Mouse (Mus musculus) thymus, adult 2 months (tissue): ENCODE measurements around the gene Gm5148. TPM values are rescaled to one million over a fixed set of nuclear protein-coding genes. Genes with fewer than 3 reads are reported as not detected.

Source experiments
- DNase-seq: peaks from one replicate; pipeline ENCODE4 v3.0.0; 2021
- H3K27ac ChIP-seq: fragments of 200-500 bp; 2 replicates; pipeline ENCODE4 v1.5.1; 2012; ENCODE audit warnings: low read length, control low read depth; ENCODE audit not compliant: control insufficient read depth, insufficient read depth
- H3K27me3 ChIP-seq: fragments of 200-500 bp; 2 replicates; pipeline ENCODE4 v1.6.1; 2012; ENCODE audit warnings: mild to moderate bottlenecking, low read length, moderate library complexity, mixed read lengths; ENCODE audit not compliant: control insufficient read depth, insufficient read depth
- H3K36me3 ChIP-seq: fragments of 200-500 bp; 2 replicates; pipeline ENCODE4 v1.6.1; 2012; ENCODE audit warnings: mild to moderate bottlenecking, low read length, moderate library complexity; ENCODE audit not compliant: control insufficient read depth, insufficient read depth
- H3K4me1 ChIP-seq: fragments of 200-500 bp; replicated peaks from 2 replicates; pipeline ENCODE4 v1.6.1; 2012; ENCODE audit warnings: low read length; ENCODE audit not compliant: control insufficient read depth, insufficient read depth
- H3K4me3 ChIP-seq: fragments of 200-500 bp; 2 replicates; pipeline ENCODE4 v1.5.1; 2012; ENCODE audit warnings: mild to moderate bottlenecking, low read length, control low read depth, moderate library complexity; ENCODE audit not compliant: control insufficient read depth, insufficient read depth
- CTCF ChIP-seq: fragments of 200-500 bp; IDR thresholded peaks from 2 replicates; pipeline ENCODE4 v1.5.1; 2012; ENCODE audit warnings: mild to moderate bottlenecking, control low read depth, low read length, moderate library complexity, borderline replicate concordance; ENCODE audit not compliant: control insufficient read depth, poor library complexity, insufficient read depth; ENCODE audit errors: extremely low read depth
- POLR2A ChIP-seq: fragments of 200-500 bp; IDR thresholded peaks from 2 replicates; pipeline ENCODE4 v1.6.1; 2012; ENCODE audit warnings: mild to moderate bottlenecking, low read length, control low read depth, moderate library complexity; ENCODE audit not compliant: control insufficient read depth, poor library complexity, insufficient read depth; ENCODE audit errors: extremely low read depth
- WGBS: fragments of 180-500 bp; shearing (Covaris S2); methylation state at CpG from one replicate; pipeline ENCODE4 v1.1.7; 2018; 5-methylcytosine and 5-hydroxymethylcytosine counted together
- polyA plus RNA-seq: library from polyadenylated mRNA; depleted of rRNA; stranded (reverse); fragments of >200 nt; gene quantifications from 2 replicates; pipeline ENCODE4 v1.2.3, GENCODE M21; 2012; rRNA removed

Gene Gm5148
- polyA plus RNA-seq = 1.5 and 1.8 TPM in 2 replicates

DNA sequence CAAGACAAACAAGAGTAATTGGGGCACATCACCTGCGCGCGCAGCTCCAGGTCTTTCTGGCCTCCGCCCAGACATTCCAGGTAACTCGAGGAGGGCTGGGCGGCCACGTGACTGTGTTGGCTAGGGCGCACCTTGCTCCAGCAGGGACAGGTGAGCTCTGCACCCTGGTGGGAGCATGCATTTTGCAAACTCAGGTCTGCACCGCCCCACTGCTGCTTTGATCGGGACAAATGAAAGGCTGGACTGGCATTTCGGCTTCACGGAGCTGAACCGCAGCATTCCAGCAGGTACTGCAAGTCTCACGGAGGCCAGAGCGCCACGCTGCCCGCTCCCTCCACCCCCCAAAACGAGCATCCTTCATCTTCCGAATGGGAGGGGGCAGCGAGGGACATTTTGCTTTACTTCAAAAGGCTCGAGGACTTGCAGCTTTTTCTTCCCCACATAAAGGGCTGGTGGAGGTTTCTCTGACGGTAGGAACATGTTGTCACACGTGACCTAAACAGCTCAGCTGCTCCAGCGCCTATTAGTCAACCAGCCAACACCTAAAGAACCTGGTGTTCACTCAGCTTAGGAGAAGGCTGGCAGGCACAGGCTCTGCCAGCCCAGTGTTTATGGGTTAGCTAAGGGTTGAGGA lies at the start of gene Gm5148:
Gm5148 (minus strand) TSS at position 320 of the 634 bp plus-strand sequence.
- peak within 1 kb of the TSS; percentile 56 for H3K4me3 ChIP-seq
- H3K36me3 ChIP-seq = no peaks in the 10 kb centered on the region
- 6% methylated on average over 24 of the region's 24 CpGs for WGBS
- H3K27ac ChIP-seq = no peak within 1 kb of the TSS
- no peaks in the 10 kb centered on the region for H3K27me3 ChIP-seq
- H3K4me1 ChIP-seq = peaks cover 19% of the 10 kb centered on the region
- TF ChIP-seq POLR2A = no peak
- DNase-seq = peak; percentile 71

DNA sequence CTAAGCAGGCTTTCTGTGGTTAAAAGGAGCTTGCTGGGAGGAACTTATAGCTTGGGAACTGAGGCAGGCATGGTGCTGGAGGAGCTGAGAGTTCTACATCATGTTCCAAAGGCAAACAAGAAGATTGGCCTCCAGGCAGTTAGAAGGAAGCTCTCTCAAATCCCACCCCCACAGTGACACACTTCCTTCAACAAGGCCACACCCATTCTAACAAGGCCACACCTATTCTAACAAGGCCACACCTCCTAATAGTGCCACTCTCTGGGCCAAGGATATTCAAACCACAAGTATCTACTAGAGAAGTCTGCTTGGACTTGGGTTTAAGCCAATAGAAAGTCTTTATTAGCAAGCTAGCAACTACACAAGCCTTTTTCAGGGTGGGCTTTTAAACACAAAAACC lies 46.7 kb upstream of the Gm5148 start:
- TF ChIP-seq CTCF (no peak), POLR2A (no peak)
- Histone ChIP-seq H3K4me3 (no peak overlapping the region), H3K27ac (no peak overlapping the region), H3K4me1 (peaks cover 17% of the 10 kb centered on the region), H3K27me3 (no peaks in the 10 kb centered on the region), H3K36me3 (no peaks in the 10 kb centered on the region)
- DNase-seq = no peak

DNA sequence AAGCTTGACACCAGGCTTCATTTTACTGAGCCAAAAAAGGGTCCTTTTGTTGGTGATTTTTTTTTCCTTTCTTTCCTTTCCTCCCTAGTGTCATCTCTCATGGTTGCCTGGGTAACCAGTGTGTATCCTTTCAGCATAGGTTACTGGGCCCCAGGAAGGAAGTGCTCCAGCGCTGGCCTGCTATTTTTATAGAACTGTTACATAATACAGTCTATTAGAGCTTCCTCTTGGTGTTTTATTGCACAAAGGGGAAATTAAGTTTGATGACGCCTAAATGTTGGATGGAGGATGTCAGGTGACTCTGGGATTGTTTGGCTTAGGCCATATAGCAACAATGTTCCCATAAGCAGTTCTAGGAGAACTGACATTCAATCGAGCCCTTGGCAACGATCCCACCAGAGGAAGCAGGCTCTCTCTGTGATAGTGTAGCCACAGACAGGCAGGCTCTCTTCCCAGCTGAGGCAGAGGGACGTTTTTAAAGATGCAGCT lies 45.0 kb upstream of the Gm5148 start:
- no peak for DNase-seq
- H3K4me1 ChIP-seq = peaks cover 17% of the 10 kb centered on the region

DNA sequence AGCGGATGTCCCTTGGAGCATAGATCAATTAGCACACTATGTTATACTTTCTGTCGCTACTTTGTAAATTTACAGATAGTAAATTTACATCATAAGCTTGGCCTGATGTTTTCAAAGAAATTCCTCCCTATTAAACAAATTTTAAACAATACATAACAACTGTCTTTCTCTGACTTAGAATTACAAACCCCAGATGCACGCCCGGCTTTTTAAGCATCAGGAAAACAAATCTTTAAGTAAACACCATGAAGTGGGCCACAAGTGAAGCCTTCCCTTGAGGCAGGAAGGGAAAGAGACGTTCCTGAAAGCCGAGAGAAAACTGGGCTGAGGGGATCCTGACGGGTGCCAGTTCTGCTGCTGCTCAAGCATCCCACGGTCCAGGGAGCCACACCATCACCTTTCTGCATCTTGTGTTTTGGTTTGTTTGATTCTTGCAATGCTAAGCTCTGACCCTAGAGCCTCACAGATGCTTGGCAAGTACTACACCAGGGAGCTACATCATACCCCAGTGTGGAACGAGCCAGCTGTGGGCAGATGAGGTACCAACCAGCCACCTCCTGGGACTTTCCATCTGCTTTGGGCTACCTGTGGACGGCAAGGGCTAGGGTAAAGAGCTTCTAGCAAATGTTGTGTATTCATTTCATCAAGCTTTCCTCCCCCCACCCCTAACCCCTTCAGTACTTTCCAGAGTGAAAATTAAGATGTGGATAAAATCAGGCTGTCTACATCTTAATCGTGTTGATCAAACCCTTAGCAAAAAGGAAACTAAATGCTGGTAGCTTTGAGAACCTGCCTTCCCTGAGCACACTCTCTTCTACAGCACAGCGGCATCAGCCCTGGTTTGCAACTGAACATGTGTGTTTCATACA lies 43.1 kb upstream of the Gm5148 start:
- Histone ChIP-seq H3K27me3 (no peaks in the 10 kb centered on the region), H3K4me1 (peaks cover 17% of the 10 kb centered on the region), H3K27ac (no peak overlapping the region), H3K4me3 (no peak overlapping the region), H3K36me3 (no peaks in the 10 kb centered on the region)
- no peak for DNase-seq
- 87% methylated on average over 12 of the region's 12 CpGs for WGBS
- no peak for TF ChIP-seq CTCF
- TF ChIP-seq POLR2A = no peak

More for the DNA sequence above, 45.0 kb upstream of the Gm5148 start:
- WGBS = 2% methylated on average over 5 of the region's 5 CpGs
- Histone ChIP-seq H3K27ac (peak overlapping the region; percentile 14; the same call in 1 of the 2 replicates), H3K27me3 (no peaks in the 10 kb centered on the region), H3K36me3 (no peaks in the 10 kb centered on the region), H3K4me3 (no peak overlapping the region)
- TF ChIP-seq CTCF (no peak), POLR2A (no peak)

DNA sequence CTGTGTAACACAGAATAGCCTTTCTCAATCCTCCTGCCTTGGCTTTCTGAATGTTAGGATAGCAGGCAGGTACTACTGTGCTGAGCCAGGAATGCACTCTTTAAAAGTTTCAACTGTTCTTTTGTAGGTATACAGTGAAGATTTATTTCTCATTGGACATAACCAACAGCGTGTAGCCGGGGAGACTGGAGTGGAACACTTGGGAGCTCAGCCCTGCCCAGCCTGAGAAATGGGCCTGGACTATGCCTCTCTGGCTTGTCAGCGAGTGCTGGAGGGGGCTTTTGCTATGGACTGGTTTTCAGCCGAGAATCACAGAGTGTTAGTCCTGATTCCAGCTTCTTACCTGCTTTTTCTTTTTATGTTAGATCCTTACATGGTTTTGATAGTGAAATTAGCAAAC lies 42.3 kb upstream of the Gm5148 start:
- H3K36me3 ChIP-seq = no peaks in the 10 kb centered on the region
- no peak overlapping the region for H3K4me3 ChIP-seq
- 96% methylated on average over 4 of the region's 4 CpGs for WGBS
- H3K27me3 ChIP-seq = no peaks in the 10 kb centered on the region
- DNase-seq = no peak
- no peak overlapping the region for H3K27ac ChIP-seq
- TF ChIP-seq POLR2A = no peak
- no peak for TF ChIP-seq CTCF
- peaks cover 17% of the 10 kb centered on the region for H3K4me1 ChIP-seq

DNA sequence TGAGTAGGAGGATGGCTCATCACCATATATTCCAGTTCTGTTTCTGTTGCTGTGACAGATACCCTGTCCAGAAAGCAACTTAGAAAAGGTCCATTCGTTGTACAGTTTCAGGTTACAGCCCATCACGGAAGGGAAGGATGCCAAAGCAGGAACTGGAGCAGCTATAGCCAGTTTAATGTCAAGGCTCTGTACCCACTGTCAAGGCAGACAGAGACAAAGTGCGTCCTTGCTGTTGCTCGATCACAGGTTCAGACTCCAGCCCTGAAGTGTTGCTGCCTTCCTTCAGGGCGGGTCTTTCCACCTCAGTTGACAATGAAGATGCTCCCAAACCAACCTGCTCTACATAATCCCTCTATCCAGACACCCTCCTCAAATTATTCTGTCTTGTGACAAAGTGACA lies 41.7 kb upstream of the Gm5148 start:
- TF ChIP-seq CTCF (no peak), POLR2A (no peak)
- H3K4me1 ChIP-seq = peaks cover 20% of the 10 kb centered on the region
- H3K4me3 ChIP-seq = no peak overlapping the region
- no peaks in the 10 kb centered on the region for H3K36me3 ChIP-seq
- H3K27ac ChIP-seq = no peak overlapping the region
- H3K27me3 ChIP-seq = no peaks in the 10 kb centered on the region
- whole genome bisulfite sequencing = 93% methylated on average over 5 of the region's 5 CpGs
- DNase-seq = no peak
